Comparison of ENCODE assay signal across 23 mouse cellular contexts in the genomic region with DNA sequence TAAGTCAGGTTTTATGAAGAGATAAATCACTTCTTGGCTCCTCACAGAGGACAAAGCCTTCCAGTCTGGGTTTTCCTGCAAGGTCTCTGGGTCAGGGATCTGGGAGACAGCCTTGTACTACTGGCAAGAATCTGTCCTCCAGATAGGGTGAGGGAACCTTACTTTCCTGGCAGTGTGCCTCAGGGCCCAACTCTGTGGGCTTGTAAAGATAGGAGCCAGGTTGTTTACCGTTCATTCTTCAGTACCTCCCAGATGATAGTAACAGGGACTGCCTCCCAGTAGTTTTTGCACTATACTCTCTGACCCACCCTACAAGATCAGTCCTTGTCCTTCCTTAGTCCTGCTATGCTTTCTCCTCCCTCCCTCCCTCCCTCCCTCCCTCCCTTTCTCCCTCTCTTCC.
A peak's percentile ranks its signal among the peaks of the same experiment; 100 is the strongest.
DNase-seq lines count a peak whose midpoint lies in the region; ATAC-seq and TF ChIP-seq lines count a peak whose summit lies in the region.
"Had no signal": no experiment of that assay in that cellular context is flagged by ENCODE, and none has a peak within 500 bp of the region (broad histone marks: within the 10 kb centered on the region; RNA-seq: fewer than 3 reads in every experiment).

No protein-coding gene starts in this region.

- ATAC-seq in stomach, embryonic 16.5 days (ENCODE audit: insufficient read depth, low FRiP score) = 0 out of 2 replicates have a peak, but pooled peaks have one; percentile 25
- no peak for ATAC-seq in stomach, postnatal 0 days (ENCODE audit: low FRiP score, low TSS enrichment)
- no peak for ATAC-seq in liver, embryonic 12.5 days
- no peak for ATAC-seq in forebrain, embryonic 11.5 days (replicated peaks; ENCODE audit: low FRiP score)
- ATAC-seq: forebrain, embryonic 13.5 days; hindbrain, postnatal 0 days; midbrain, embryonic 13.5 days had no signal

- H3K36me3 ChIP-seq in stomach, embryonic 16.5 days (ENCODE audit: control insufficient read depth, insufficient read depth, low read length) = no peaks in the 10 kb centered on the region
- no peaks in the 10 kb centered on the region for H3K36me3 ChIP-seq in stomach, postnatal 0 days (ENCODE audit: control insufficient read depth, insufficient read depth, low read length)
- H3K36me3 ChIP-seq in liver, embryonic 12.5 days = no peaks in the 10 kb centered on the region
- H3K36me3 ChIP-seq in forebrain, embryonic 11.5 days (ENCODE audit: control insufficient read depth, insufficient read depth, low read length) = no peaks in the 10 kb centered on the region
- H3K36me3 ChIP-seq: limb, embryonic 12.5 days; midbrain, embryonic 13.5 days; neural tube, embryonic 12.5 days had no signal

- TF ChIP-seq EP300 in stomach, postnatal 0 days (optimal IDR thresholded peaks at IDR 0.05) = no peak

- H3K9me3 ChIP-seq in stomach, embryonic 16.5 days (replicated peaks; ENCODE audit: control insufficient read depth, low read length) = no peaks in the 10 kb centered on the region
- H3K9me3 ChIP-seq in stomach, postnatal 0 days (ENCODE audit: control insufficient read depth, low read length) = no peaks in the 10 kb centered on the region
- no peaks in the 10 kb centered on the region for H3K9me3 ChIP-seq in liver, embryonic 12.5 days (replicated peaks)
- no peaks in the 10 kb centered on the region for H3K9me3 ChIP-seq in forebrain, embryonic 11.5 days (ENCODE audit: control insufficient read depth, low read length)
- H3K9me3 ChIP-seq: forebrain, embryonic 13.5 days; limb, embryonic 12.5 days; midbrain, embryonic 13.5 days; neural tube, embryonic 12.5 days had no signal

- no peaks in the 10 kb centered on the region for H3K27me3 ChIP-seq in stomach, embryonic 16.5 days (ENCODE audit: control insufficient read depth, insufficient read depth, low read length)
- H3K27me3 ChIP-seq in stomach, postnatal 0 days (ENCODE audit: control insufficient read depth, insufficient read depth, low read length) = no peaks in the 10 kb centered on the region
- no peaks in the 10 kb centered on the region for H3K27me3 ChIP-seq in liver, embryonic 12.5 days (replicated peaks)
- no peaks in the 10 kb centered on the region for H3K27me3 ChIP-seq in forebrain, embryonic 11.5 days (ENCODE audit: control insufficient read depth, insufficient read depth, low read length)
- H3K27me3 ChIP-seq: CH12.LX; forebrain, embryonic 13.5 days; limb, embryonic 12.5 days; midbrain, embryonic 13.5 days; neural tube, embryonic 12.5 days had no signal

- no peak overlapping the region for H3K4me3 ChIP-seq in stomach, embryonic 16.5 days (replicated peaks; ENCODE audit: low read length)
- H3K4me3 ChIP-seq in stomach, postnatal 0 days (ENCODE audit: low read depth, low read length) = no peak overlapping the region
- H3K4me3 ChIP-seq in liver, embryonic 12.5 days = no peak overlapping the region
- no peak overlapping the region for H3K4me3 ChIP-seq in forebrain, embryonic 11.5 days (ENCODE audit: low read depth, low read length)
- H3K4me3 ChIP-seq: forebrain, embryonic 13.5 days; heart, adult 2 months; limb, embryonic 12.5 days; midbrain, embryonic 13.5 days; neural tube, embryonic 12.5 days had no signal

- H3K27ac ChIP-seq in stomach, embryonic 16.5 days (ENCODE audit: low read length) = no peak overlapping the region
- no peak overlapping the region for H3K27ac ChIP-seq in stomach, postnatal 0 days (replicated peaks)
- no peak overlapping the region for H3K27ac ChIP-seq in liver, embryonic 12.5 days
- no peak overlapping the region for H3K27ac ChIP-seq in forebrain, embryonic 11.5 days (ENCODE audit: low read depth, low read length)
- H3K27ac ChIP-seq: forebrain, embryonic 13.5 days; heart, adult 2 months; hindbrain, postnatal 0 days; limb, embryonic 12.5 days; liver, embryonic 14.5 days; midbrain, embryonic 13.5 days; neural tube, embryonic 12.5 days had no signal

- H3K9ac ChIP-seq in stomach, embryonic 16.5 days (ENCODE audit: low read length) = no peak overlapping the region
- H3K9ac ChIP-seq in stomach, postnatal 0 days (ENCODE audit: low read length) = no peak overlapping the region
- H3K9ac ChIP-seq in liver, embryonic 12.5 days = no peak overlapping the region
- H3K9ac ChIP-seq in forebrain, embryonic 11.5 days (ENCODE audit: low read length) = no peak overlapping the region
- H3K9ac ChIP-seq: forebrain, embryonic 13.5 days; limb, embryonic 12.5 days; liver, embryonic 14.5 days; midbrain, embryonic 13.5 days; neural tube, embryonic 12.5 days had no signal

- WGBS in stomach, embryonic 16.5 days = 83% methylated on average over 1 of the region's 1 CpGs
- WGBS in stomach, postnatal 0 days = 63% methylated on average over 1 of the region's 1 CpGs
- WGBS in large intestine, adult 2 months = 13% methylated on average over 1 of the region's 1 CpGs
- WGBS in liver, embryonic 12.5 days (ENCODE audit: insufficient replicate concordance) = 42% methylated on average over 1 of the region's 1 CpGs
- 84% methylated on average over 1 of the region's 1 CpGs for WGBS in forebrain, embryonic 11.5 days

- no peak for TF ChIP-seq CTCF in stomach, postnatal 0 days (IDR thresholded peaks at IDR 0.05; ENCODE audit: low read depth)

- no peak overlapping the region for H3K4me2 ChIP-seq in stomach, embryonic 16.5 days (ENCODE audit: low read depth, low read length)
- H3K4me2 ChIP-seq in stomach, postnatal 0 days (replicated peaks; ENCODE audit: low read depth) = no peak overlapping the region
- no peak overlapping the region for H3K4me2 ChIP-seq in liver, embryonic 12.5 days
- no peak overlapping the region for H3K4me2 ChIP-seq in forebrain, embryonic 11.5 days (ENCODE audit: low read depth, low read length, severe bottlenecking)
- H3K4me2 ChIP-seq: forebrain, embryonic 13.5 days; limb, embryonic 12.5 days; midbrain, embryonic 13.5 days; neural tube, embryonic 12.5 days had no signal

- no peak for DNase-seq in stomach, postnatal 0 days (ENCODE audit: low spot score)
- DNase-seq in adrenal gland, postnatal 25 days = peak; percentile 69
- DNase-seq in large intestine, adult 2 months (ENCODE audit: low read depth, low spot score) = peak; percentile 73
- DNase-seq in thymus, adult 18-20 months = no peak
- no peak for DNase-seq in forebrain, embryonic 11.5 days (ENCODE audit: low spot score)
- DNase-seq: cerebellum, adult 18-20 months; cerebellum, postnatal 36 days; gastrocnemius, postnatal 25 days; heart, adult 2 months; heart, postnatal 36 days; kidney, adult 8-10 months; kidney, postnatal 36 days; layer of hippocampus, adult 9-11 months; thymus, postnatal 36 days had no signal

- no peaks in the 10 kb centered on the region for H3K4me1 ChIP-seq in stomach, embryonic 16.5 days (ENCODE audit: control insufficient read depth, insufficient read depth, low read length)
- no peaks in the 10 kb centered on the region for H3K4me1 ChIP-seq in stomach, postnatal 0 days (replicated peaks; ENCODE audit: control insufficient read depth, insufficient read depth)
- no peaks in the 10 kb centered on the region for H3K4me1 ChIP-seq in liver, embryonic 12.5 days
- no peaks in the 10 kb centered on the region for H3K4me1 ChIP-seq in forebrain, embryonic 11.5 days (replicated peaks; ENCODE audit: control insufficient read depth, insufficient read depth, low read length)
- H3K4me1 ChIP-seq: forebrain, embryonic 13.5 days; limb, embryonic 12.5 days; midbrain, embryonic 13.5 days; neural tube, embryonic 12.5 days had no signal

Comparison
In these comparisons a context has a peak if more than half of its experiments do, and no peak if none do; other contexts are left out.
1. DNase-seq: peak in adrenal gland, postnatal 25 days (single experiment) and large intestine, adult 2 months (single experiment); none in stomach, postnatal 0 days (single experiment), thymus, adult 18-20 months (0 of 2) and forebrain, embryonic 11.5 days (single experiment).